Mouse (Mus musculus) MEL (cell line): ENCODE measurements at regions not wholly inside any gene's neighbourhood (a gene's known extent, or its start where the extent isn't known, plus 50 kb on each side); places are given as distances from the start of the nearest gene placed in this dataset.

Experiments
- DNase-seq: peaks from one replicate; pipeline ENCODE4 v3.0.0; 2011; ENCODE audit warnings: low read depth, low spot score
- H3K27ac ChIP-seq: 2 replicates; pipeline ENCODE4 v1.5.1; 2012; ENCODE audit warnings: low read depth, mild to moderate bottlenecking, control low read depth, low read length, moderate library complexity; ENCODE audit not compliant: control insufficient read depth
- H3K27me3 ChIP-seq, 2 experiments: fragments of 150-350 bp in 1 of 2; sonication (generic) in 1 of 2; 2 replicates each; pipeline ENCODE4 v1.6.1; 2012; ENCODE audit warnings: low read length in 2 of 2, mild to moderate bottlenecking in 2 of 2, improper control_type of control experiment in 1 of 2, moderate library complexity in 1 of 2; ENCODE audit not compliant: insufficient read depth in 2 of 2, control insufficient read depth in 1 of 2
- H3K36me3 ChIP-seq, 2 experiments: 2 replicates each; pipeline ENCODE4 v1.6.1; 2012 to 2014; ENCODE audit warnings: low read length in 2 of 2, improper control_type of control experiment in 1 of 2, inconsistent platforms in 1 of 2, mild to moderate bottlenecking in 1 of 2; ENCODE audit not compliant: insufficient read depth in 2 of 2, control insufficient read depth in 1 of 2
- H3K4me1 ChIP-seq, 2 experiments: fragments of 150-350 bp in 1 of 2; sonication (generic) in 1 of 2; 2 replicates each; pipeline ENCODE4 v1.6.1; 2012; ENCODE audit warnings: low read length in 2 of 2, improper control_type of control experiment in 1 of 2, mild to moderate bottlenecking in 1 of 2; ENCODE audit not compliant: insufficient read depth in 2 of 2, control insufficient read depth in 1 of 2
- H3K4me3 ChIP-seq, 2 experiments: fragments of 150-350 bp in 1 of 2; sonication (generic) in 1 of 2; 2 replicates each; pipeline ENCODE4 v1.5.1; 2012; ENCODE audit warnings: low read depth in 2 of 2, low read length in 2 of 2, mild to moderate bottlenecking in 2 of 2, moderate library complexity in 2 of 2, control low read depth in 1 of 2, improper control_type of control experiment in 1 of 2; ENCODE audit not compliant: control insufficient read depth in 1 of 2, insufficient read depth in 1 of 2
- H3K79me2 ChIP-seq: 2 replicates; pipeline ENCODE4 v1.6.1; 2012; ENCODE audit warnings: mild to moderate bottlenecking, low read length, moderate library complexity; ENCODE audit not compliant: control insufficient read depth, poor library complexity, insufficient read depth
- H3K9ac ChIP-seq: 2 replicates; pipeline ENCODE4 v1.6.1; 2012; ENCODE audit warnings: low read depth, mild to moderate bottlenecking, control low read depth, low read length, moderate library complexity; ENCODE audit not compliant: control insufficient read depth, poor library complexity, severe bottlenecking
- H3K9me3 ChIP-seq: fragments of 150-350 bp; sonication (generic); replicated peaks from 2 replicates; pipeline ENCODE4 v1.6.1; 2012; ENCODE audit warnings: mild to moderate bottlenecking, low read length, improper control_type of control experiment, moderate library complexity; ENCODE audit not compliant: insufficient read depth
- BHLHE40 ChIP-seq: IDR thresholded peaks from 2 replicates; pipeline ENCODE4 v1.6.1; 2012; ENCODE audit warnings: low read depth, mild to moderate bottlenecking, inconsistent platforms, low read length, improper control_type of control experiment, borderline replicate concordance
- CHD1 ChIP-seq: IDR thresholded peaks from 2 replicates; pipeline ENCODE4 v1.6.1; 2012; ENCODE audit warnings: low read depth, mild to moderate bottlenecking, inconsistent platforms, low read length, improper control_type of control experiment
- CHD2 ChIP-seq: IDR thresholded peaks from 2 replicates; pipeline ENCODE4 v1.6.1; 2011; ENCODE audit warnings: low read length, improper control_type of control experiment
- ELF1 ChIP-seq: IDR thresholded peaks from 2 replicates; pipeline ENCODE4 v1.6.1; 2014; ENCODE audit warnings: low read depth, mild to moderate bottlenecking, inconsistent platforms, low read length, improper control_type of control experiment, moderate library complexity
- ETS1 ChIP-seq: IDR thresholded peaks from 2 replicates; pipeline ENCODE4 v1.6.1; 2012; ENCODE audit warnings: low read depth, mild to moderate bottlenecking, inconsistent platforms, low read length, improper control_type of control experiment, moderate library complexity
- JUND ChIP-seq: IDR thresholded peaks from 2 replicates; pipeline ENCODE4 v1.6.1; 2011; ENCODE audit warnings: low read depth, mild to moderate bottlenecking, improper control_type of control experiment, low read length
- KAT2A ChIP-seq: conservative IDR thresholded peaks from 2 replicates; pipeline ENCODE4 v1.6.1; 2012; ENCODE audit warnings: low read depth, low read length, improper control_type of control experiment, inconsistent platforms
- MEF2A ChIP-seq: IDR thresholded peaks from 2 replicates; pipeline ENCODE4 v1.6.1; 2014; ENCODE audit warnings: low read depth, mild to moderate bottlenecking, inconsistent platforms, low read length, improper control_type of control experiment; ENCODE audit not compliant: poor library complexity, insufficient replicate concordance, severe bottlenecking; ENCODE audit errors: extremely low read depth
- MXI1 ChIP-seq: IDR thresholded peaks from 2 replicates; pipeline ENCODE4 v1.6.1; 2011; ENCODE audit warnings: mild to moderate bottlenecking, low read depth, low read length, improper control_type of control experiment
- POLR2A ChIP-seq, 2 experiments: IDR thresholded peaks; 2 replicates each; pipeline ENCODE4 v1.6.1; 2011 to 2012; ENCODE audit warnings: low read length in 2 of 2, mild to moderate bottlenecking in 2 of 2, control low read depth in 1 of 2, improper control_type of control experiment in 1 of 2, low read depth in 1 of 2, moderate library complexity in 1 of 2; ENCODE audit not compliant: control insufficient read depth in 1 of 2, insufficient read depth in 1 of 2, poor library complexity in 1 of 2
- POLR2AphosphoS2 ChIP-seq: IDR thresholded peaks from 2 replicates; pipeline ENCODE4 v1.6.1; 2011; ENCODE audit warnings: low read length, improper control_type of control experiment
- RAD21 ChIP-seq: IDR thresholded peaks from 2 replicates; pipeline ENCODE4 v1.6.1; 2011; ENCODE audit warnings: mild to moderate bottlenecking, low read depth, low read length, improper control_type of control experiment
- RCOR1 ChIP-seq: IDR thresholded peaks from 2 replicates; pipeline ENCODE4 v1.6.1; 2012; ENCODE audit warnings: low read depth, mild to moderate bottlenecking, inconsistent platforms, low read length, improper control_type of control experiment
- SMC3 ChIP-seq: IDR thresholded peaks from 2 replicates; pipeline ENCODE4 v1.6.1; 2011; ENCODE audit warnings: low read depth, low read length, improper control_type of control experiment
- TAL1 ChIP-seq: IDR thresholded peaks from 2 replicates; pipeline ENCODE4 v1.6.1; 2012; ENCODE audit warnings: mild to moderate bottlenecking, inconsistent platforms, low read length, moderate library complexity, mixed read lengths
- TCF12 ChIP-seq: IDR thresholded peaks from 2 replicates; pipeline ENCODE4 v1.6.1; 2014; ENCODE audit warnings: low read depth, mild to moderate bottlenecking, inconsistent platforms, low read length, improper control_type of control experiment, moderate library complexity
- USF2 ChIP-seq, 2 experiments: IDR thresholded peaks; 2 replicates each; pipeline ENCODE4 v1.6.1; 2011 to 2012; ENCODE audit warnings: improper control_type of control experiment in 2 of 2, low read length in 2 of 2, borderline replicate concordance in 1 of 2, inconsistent platforms in 1 of 2, low read depth in 1 of 2, mild to moderate bottlenecking in 1 of 2; ENCODE audit not compliant: insufficient read depth in 1 of 2
- ZKSCAN1 ChIP-seq: IDR thresholded peaks from 2 replicates; pipeline ENCODE4 v1.6.1; 2012; ENCODE audit warnings: low read depth, mild to moderate bottlenecking, inconsistent platforms, low read length, improper control_type of control experiment, moderate library complexity
- ZMIZ1 ChIP-seq: IDR thresholded peaks from 2 replicates; pipeline ENCODE4 v1.6.1; 2012; ENCODE audit warnings: low read depth, mild to moderate bottlenecking, inconsistent platforms, low read length, improper control_type of control experiment, moderate library complexity
- ZNF384 ChIP-seq: IDR thresholded peaks from 2 replicates; pipeline ENCODE4 v1.6.1; 2012; ENCODE audit warnings: low read depth, mild to moderate bottlenecking, inconsistent platforms, low read length, improper control_type of control experiment

DNA sequence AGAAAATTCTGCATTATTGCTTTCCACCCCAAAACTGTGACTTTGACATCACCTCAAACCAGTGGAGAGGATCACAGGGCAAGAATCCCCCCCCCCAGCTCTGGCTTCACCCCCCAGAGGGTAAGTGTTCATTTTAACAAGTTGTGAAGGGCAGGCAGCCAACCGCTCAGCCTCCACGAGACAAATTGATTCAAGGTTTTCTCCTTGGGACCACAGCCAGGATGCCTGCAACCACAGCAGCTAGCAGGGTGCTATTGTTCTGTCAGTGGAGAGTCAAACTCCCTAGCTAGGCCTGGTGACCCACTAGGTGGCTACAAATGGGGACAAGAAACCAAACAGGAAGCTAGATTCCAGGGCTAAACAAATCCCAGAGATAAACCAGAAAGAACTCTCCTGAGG is 166.6 kb upstream of the 2610301B20Rik start:
- Histone ChIP-seq H3K27ac (no peak overlapping the region), H3K27me3 (no peaks in the 10 kb centered on the region), H3K79me2 (no peaks in the 10 kb centered on the region)
- DNase-seq, result no peak
- TF ChIP-seq RCOR1 (no peak), TCF12 (no peak), MXI1 (no peak), SMC3 (no peak), ZNF384 (no peak), RAD21 (no peak), CHD2 (no peak), USF2 (IDR thresholded peaks at IDR 0.05; ENCODE audit: borderline replicate concordance in 1 of 2, insufficient read depth in 1 of 2, low read depth in 1 of 2, low read length in 2 of 2) (no peak), ELF1 (no peak), MEF2A (no peak), KAT2A (no peak), ETS1 (no peak)
- TF ChIP-seq, all 39 proteins: peak for 0
- 0 out of 4 replicates have a peak, but pooled peaks cover 0 to 2% of the 10 kb centered on the region in 2 experiments for H3K36me3 ChIP-seq
- H3K4me3 ChIP-seq, result no peak overlapping the region
- no peak overlapping the region for H3K9ac ChIP-seq
- no peaks in the 10 kb centered on the region; a peak in 1 of 4 replicates for H3K4me1 ChIP-seq
- H3K9me3 ChIP-seq, result no peaks in the 10 kb centered on the region

DNA sequence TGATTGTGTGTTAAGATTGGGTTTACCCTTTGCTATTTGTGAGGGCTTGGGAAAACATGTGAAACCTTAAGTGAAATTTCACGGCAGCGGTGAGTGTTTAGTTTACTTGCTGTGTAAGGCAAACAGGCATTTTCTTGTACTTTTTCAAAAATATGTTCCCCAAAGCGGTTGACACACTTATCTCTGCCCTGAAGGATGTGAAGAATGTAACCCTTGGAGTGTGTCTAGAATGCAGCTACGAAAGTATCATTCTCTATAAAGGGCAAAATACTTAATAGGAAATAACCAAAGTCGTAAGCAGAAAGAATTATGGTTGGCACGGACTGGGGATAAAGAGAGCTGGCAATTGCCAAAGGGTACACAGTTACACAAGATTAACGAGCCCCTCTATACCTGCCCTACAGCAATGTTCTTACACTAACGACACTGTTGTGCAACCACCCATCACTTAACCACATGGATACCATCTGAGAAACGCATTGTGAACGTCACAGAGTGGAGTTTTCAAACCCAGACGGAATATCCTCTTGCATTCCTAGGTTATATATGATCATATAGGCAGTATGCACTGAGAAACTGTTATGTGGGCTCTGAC is 162.3 kb upstream of the 2610301B20Rik start:
- H3K27ac ChIP-seq, result no peak overlapping the region
- TF ChIP-seq TAL1 (no peak), POLR2A (IDR thresholded peaks at IDR 0.05; ENCODE audit: control insufficient read depth in 1 of 2, insufficient read depth in 1 of 2, low read depth in 1 of 2, low read length in 2 of 2, poor library complexity in 1 of 2) (no peak), SMC3 (no peak), ZKSCAN1 (no peak), RAD21 (no peak), CHD1 (no peak), JUND (no peak), KAT2A (no peak), ZMIZ1 (no peak), USF2 (IDR thresholded peaks at IDR 0.05; ENCODE audit: borderline replicate concordance in 1 of 2, insufficient read depth in 1 of 2, low read depth in 1 of 2, low read length in 2 of 2) (no peak), POLR2AphosphoS2 (no peak), BHLHE40 (no peak), MEF2A (no peak)
- TF ChIP-seq, all 39 proteins: peak for 0
- Histone ChIP-seq H3K4me1 (no peaks in the 10 kb centered on the region), H3K27me3 (no peaks in the 10 kb centered on the region), H3K36me3 (no peaks in the 10 kb centered on the region), H3K9ac (no peak overlapping the region), H3K79me2 (no peaks in the 10 kb centered on the region), H3K4me3 (no peak overlapping the region), H3K9me3 (no peaks in the 10 kb centered on the region)
- DNase-seq, result no peak
